Mouse (Mus musculus): ENCODE data around the gene Mipol1. TPM values are rescaled to one million over a fixed set of nuclear protein-coding genes. Genes with fewer than 3 reads are reported as not detected.
A peak's percentile ranks its signal among the peaks of the same experiment; 100 is the strongest.

Gene Mipol1
- polyA plus RNA-seq, 1 experiment from 2014 or later = 8.8 TPM

- Histone ChIP-seq H3K9ac (ENCODE audit: low read length) (no peak overlapping the region), H3K4me3 (ENCODE audit: low read depth, low read length) (no peak overlapping the region), H3K27me3 (ENCODE audit: control insufficient read depth, insufficient read depth, low read length) (no peaks in the 10 kb centered on the region), H3K4me2 (ENCODE audit: low read depth, low read length, severe bottlenecking) (no peak overlapping the region), H3K27ac (ENCODE audit: low read depth, low read length) (no peak overlapping the region), H3K4me1 (replicated peaks; ENCODE audit: control insufficient read depth, insufficient read depth, low read length) (no peaks in the 10 kb centered on the region), H3K9me3 (ENCODE audit: control insufficient read depth, low read length) (no peaks in the 10 kb centered on the region), H3K36me3 (ENCODE audit: control insufficient read depth, insufficient read depth, low read length) (no peaks in the 10 kb centered on the region)
- ATAC-seq (replicated peaks; ENCODE audit: low FRiP score) (no peak), DNase-seq (ENCODE audit: low spot score) (no peak)
- 89% methylated on average over 2 of the region's 8 CpGs for WGBS
Measured at GRCm38 (mm10) chr12:57227776-57228175, 2.5 kb upstream of the Mipol1 start.

GRCm38 (mm10) chr12:57229703-57230102 is 524 bp upstream of the Mipol1 start:
- DNase-seq (ENCODE audit: low spot score) = no peak
- ATAC-seq (replicated peaks; ENCODE audit: low FRiP score) = no peak
- Histone ChIP-seq H3K4me2 (ENCODE audit: low read depth, low read length, severe bottlenecking) (peak overlapping the region; percentile 63), H3K36me3 (ENCODE audit: control insufficient read depth, insufficient read depth, low read length) (no peaks in the 10 kb centered on the region), H3K9ac (ENCODE audit: low read length) (peak overlapping the region; percentile 76), H3K4me3 (ENCODE audit: low read depth, low read length) (peak overlapping the region; percentile 59), H3K27ac (ENCODE audit: low read depth, low read length) (no peak overlapping the region), H3K4me1 (replicated peaks; ENCODE audit: control insufficient read depth, insufficient read depth, low read length) (no peaks in the 10 kb centered on the region), H3K9me3 (ENCODE audit: control insufficient read depth, low read length) (no peaks in the 10 kb centered on the region), H3K27me3 (ENCODE audit: control insufficient read depth, insufficient read depth, low read length) (no peaks in the 10 kb centered on the region)
- 43% methylated on average over 4 of the region's 4 CpGs for WGBS

- Histone ChIP-seq H3K4me1 (replicated peaks; ENCODE audit: control insufficient read depth, insufficient read depth, low read length) (no peaks in the 10 kb centered on the region), H3K36me3 (ENCODE audit: control insufficient read depth, insufficient read depth, low read length) (no peaks in the 10 kb centered on the region), H3K9me3 (ENCODE audit: control insufficient read depth, low read length) (no peaks in the 10 kb centered on the region), H3K9ac (ENCODE audit: low read length) (peak overlapping the region; percentile 76; the same call in 1 of the 2 replicates), H3K27ac (ENCODE audit: low read depth, low read length) (no peak overlapping the region), H3K4me3 (ENCODE audit: low read depth, low read length) (peak overlapping the region; percentile 59), H3K27me3 (ENCODE audit: control insufficient read depth, insufficient read depth, low read length) (no peaks in the 10 kb centered on the region), H3K4me2 (ENCODE audit: low read depth, low read length, severe bottlenecking) (peak overlapping the region; percentile 63)
- DNase-seq (ENCODE audit: low spot score) (peak; percentile 56), ATAC-seq (replicated peaks; ENCODE audit: low FRiP score) (no peak)
- WGBS = 80% methylated on average over 14 of the region's 14 CpGs
Measured at GRCm38 (mm10) chr12:57231085-57231875, 1.1 kb downstream of the Mipol1 start.

GRCm38 (mm10) chr12:57233386-57233785 is 3.2 kb downstream of the Mipol1 start:
- WGBS = 85% methylated on average over 5 of the region's 5 CpGs
- DNase-seq (ENCODE audit: low spot score) (no peak), ATAC-seq (replicated peaks; ENCODE audit: low FRiP score) (no peak)

GRCm38 (mm10) chr12:57243671-57244495 is 13.7 kb downstream of the Mipol1 start:
- H3K36me3 ChIP-seq (ENCODE audit: control insufficient read depth, insufficient read depth, low read length) = peaks cover 4% of the 10 kb centered on the region; the same call in 1 of the 2 replicates
- H3K4me3 ChIP-seq (ENCODE audit: low read depth, low read length) = no peak overlapping the region

More at GRCm38 (mm10) chr12:57233386-57233785, 3.2 kb downstream of the Mipol1 start:
- H3K9me3 ChIP-seq (ENCODE audit: control insufficient read depth, low read length) = no peaks in the 10 kb centered on the region
- no peak overlapping the region for H3K27ac ChIP-seq (ENCODE audit: low read depth, low read length)
- H3K4me3 ChIP-seq (ENCODE audit: low read depth, low read length) = no peak overlapping the region
- H3K4me1 ChIP-seq (replicated peaks; ENCODE audit: control insufficient read depth, insufficient read depth, low read length) = no peaks in the 10 kb centered on the region
- H3K27me3 ChIP-seq (ENCODE audit: control insufficient read depth, insufficient read depth, low read length) = no peaks in the 10 kb centered on the region
- H3K9ac ChIP-seq (ENCODE audit: low read length) = no peak overlapping the region
- H3K4me2 ChIP-seq (ENCODE audit: low read depth, low read length, severe bottlenecking) = no peak overlapping the region
- H3K36me3 ChIP-seq (ENCODE audit: control insufficient read depth, insufficient read depth, low read length) = no peaks in the 10 kb centered on the region

GRCm38 (mm10) chr12:57258572-57258971 is 28.3 kb downstream of the Mipol1 start:
- Histone ChIP-seq H3K27me3 (ENCODE audit: control insufficient read depth, insufficient read depth, low read length) (no peaks in the 10 kb centered on the region), H3K9ac (ENCODE audit: low read length) (no peak overlapping the region), H3K27ac (ENCODE audit: low read depth, low read length) (no peak overlapping the region), H3K4me2 (ENCODE audit: low read depth, low read length, severe bottlenecking) (no peak overlapping the region), H3K4me1 (replicated peaks; ENCODE audit: control insufficient read depth, insufficient read depth, low read length) (no peaks in the 10 kb centered on the region), H3K4me3 (ENCODE audit: low read depth, low read length) (no peak overlapping the region), H3K36me3 (ENCODE audit: control insufficient read depth, insufficient read depth, low read length) (no peaks in the 10 kb centered on the region), H3K9me3 (ENCODE audit: control insufficient read depth, low read length) (no peaks in the 10 kb centered on the region)
- no peak for DNase-seq (ENCODE audit: low spot score)
- WGBS = 64% methylated on average over 2 of the region's 2 CpGs
- no peak for ATAC-seq (replicated peaks; ENCODE audit: low FRiP score)

More at GRCm38 (mm10) chr12:57243671-57244495, 13.7 kb downstream of the Mipol1 start:
- Histone ChIP-seq H3K4me1 (replicated peaks; ENCODE audit: control insufficient read depth, insufficient read depth, low read length) (no peaks in the 10 kb centered on the region), H3K9me3 (ENCODE audit: control insufficient read depth, low read length) (no peaks in the 10 kb centered on the region), H3K27me3 (ENCODE audit: control insufficient read depth, insufficient read depth, low read length) (no peaks in the 10 kb centered on the region), H3K4me2 (ENCODE audit: low read depth, low read length, severe bottlenecking) (no peak overlapping the region), H3K27ac (ENCODE audit: low read depth, low read length) (no peak overlapping the region), H3K9ac (ENCODE audit: low read length) (no peak overlapping the region)
- no peak for DNase-seq (ENCODE audit: low spot score)
- 89% methylated on average over 5 of the region's 5 CpGs for WGBS
- ATAC-seq (replicated peaks; ENCODE audit: low FRiP score) = no peak

GRCm38 (mm10) chr12:57275456-57275855 is 45.2 kb downstream of the Mipol1 start:
- Histone ChIP-seq H3K9ac (ENCODE audit: low read length) (no peak overlapping the region), H3K36me3 (ENCODE audit: control insufficient read depth, insufficient read depth, low read length) (no peaks in the 10 kb centered on the region), H3K4me1 (replicated peaks; ENCODE audit: control insufficient read depth, insufficient read depth, low read length) (no peaks in the 10 kb centered on the region), H3K4me2 (ENCODE audit: low read depth, low read length, severe bottlenecking) (no peak overlapping the region), H3K9me3 (ENCODE audit: control insufficient read depth, low read length) (no peaks in the 10 kb centered on the region), H3K4me3 (ENCODE audit: low read depth, low read length) (no peak overlapping the region), H3K27me3 (ENCODE audit: control insufficient read depth, insufficient read depth, low read length) (no peaks in the 10 kb centered on the region), H3K27ac (ENCODE audit: low read depth, low read length) (no peak overlapping the region)
- DNase-seq (ENCODE audit: low spot score) (no peak), ATAC-seq (replicated peaks; ENCODE audit: low FRiP score) (no peak)
- WGBS = 71% methylated on average over 1 of the region's 1 CpGs

- no peak overlapping the region for H3K27ac ChIP-seq (ENCODE audit: low read depth, low read length)
- H3K4me2 ChIP-seq (ENCODE audit: low read depth, low read length, severe bottlenecking) = no peak overlapping the region
- peak; percentile 60; the same call in 1 of the 2 replicates for ATAC-seq (replicated peaks; ENCODE audit: low FRiP score)
- no peaks in the 10 kb centered on the region for H3K36me3 ChIP-seq (ENCODE audit: control insufficient read depth, insufficient read depth, low read length)
- 46% methylated on average over 3 of the region's 3 CpGs for WGBS
- H3K9ac ChIP-seq (ENCODE audit: low read length) = no peak overlapping the region
- H3K4me3 ChIP-seq (ENCODE audit: low read depth, low read length) = no peak overlapping the region
- no peaks in the 10 kb centered on the region for H3K9me3 ChIP-seq (ENCODE audit: control insufficient read depth, low read length)
- DNase-seq (ENCODE audit: low spot score) = no peak
- no peaks in the 10 kb centered on the region for H3K27me3 ChIP-seq (ENCODE audit: control insufficient read depth, insufficient read depth, low read length)
- H3K4me1 ChIP-seq (replicated peaks; ENCODE audit: control insufficient read depth, insufficient read depth, low read length) = no peaks in the 10 kb centered on the region
Measured at GRCm38 (mm10) chr12:57281155-57282114, 51.2 kb downstream of the Mipol1 start.

All from forebrain, embryonic 11.5 days (tissue).